Mouse (Mus musculus): Measurements from ENCODE around the gene Fdps. TPM values are rescaled to one million over a fixed set of nuclear protein-coding genes. Genes with fewer than 3 reads are reported as not detected.

Fdps gene
- total RNA-seq, 2 experiments from 2014 or later = 23.2 to 27.5 TPM

DNA sequence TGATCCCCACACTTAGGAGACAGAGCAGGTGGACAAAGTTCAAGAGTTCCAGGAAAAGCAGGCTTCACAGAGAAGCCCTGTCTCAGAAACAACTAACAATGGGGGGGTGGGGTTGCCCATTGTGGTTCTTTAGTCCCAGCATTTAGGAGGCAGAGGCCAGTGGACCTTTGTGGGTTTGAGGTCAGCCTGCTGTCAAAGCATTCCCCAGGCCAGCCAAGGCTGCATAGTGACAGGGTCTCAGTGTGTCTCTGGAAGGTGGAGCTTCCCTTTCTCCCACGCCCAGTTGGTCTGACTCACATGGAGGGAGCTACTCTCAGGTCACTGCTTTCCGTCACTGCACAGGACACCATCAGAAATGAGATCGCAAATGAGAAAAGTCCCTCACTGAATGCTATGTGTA, 40.1 kb downstream of the Fdps start:
- DNase-seq = no peak
- intact Hi-C loops (cut with DNase I) = loop anchor here (10.0 kb wide), 1 partner anchor 963 kb away; no protein-coding TSS in a partner anchor

DNA sequence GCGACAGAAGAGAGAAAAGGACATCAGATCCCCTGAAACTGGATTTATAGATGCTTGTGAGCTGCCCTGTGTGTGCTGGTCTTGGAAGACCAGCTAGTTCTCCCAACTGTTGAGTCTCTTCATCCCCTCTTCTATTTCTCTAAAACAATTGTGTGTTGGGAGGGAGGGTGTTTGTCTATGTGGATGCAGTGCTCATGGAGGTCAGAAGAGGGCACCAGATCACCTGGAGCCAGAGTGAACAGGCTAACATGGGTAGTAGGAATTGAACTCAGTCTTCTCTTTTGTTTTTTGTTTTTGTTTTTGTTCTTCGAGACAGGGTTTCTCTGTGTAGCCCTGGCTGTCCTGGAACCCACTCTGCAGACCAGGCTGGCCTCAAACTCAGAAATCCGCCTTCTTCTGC, 43.0 kb downstream of the Fdps start:
- intact Hi-C loops (cut with DNase I) = no loop called here
- DNase-seq = no peak

DNA sequence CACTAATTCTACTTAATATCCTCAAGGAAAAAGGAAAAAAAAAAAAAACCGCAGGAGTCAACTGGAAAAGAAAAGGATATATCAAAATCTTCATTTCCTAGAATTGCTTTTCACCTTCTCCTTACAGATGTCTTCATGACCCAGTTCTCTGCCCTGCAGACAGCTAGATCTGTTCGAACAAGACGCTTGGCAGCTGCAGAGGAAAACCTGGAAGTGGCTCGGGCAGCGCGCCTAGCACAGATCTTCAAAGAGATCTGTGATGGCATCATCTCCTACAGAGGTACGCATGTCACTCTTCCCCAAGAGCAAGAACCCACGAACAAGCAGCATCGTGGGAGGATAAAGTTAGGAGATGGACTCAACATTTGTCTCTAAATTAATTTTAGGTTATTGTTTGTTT, 43.4 kb downstream of the Fdps start:
- intact Hi-C loops (cut with DNase I) = no loop called here
- no peak for DNase-seq

Other genes with a start within 250 kb of the Fdps start
- 1 to 10 TPM; 7.6 to 7.9 TPM for gene Msto1, start 188.0 kb downstream of the Fdps start, total RNA-seq (2021)
- 10 to 100 TPM; 23.2 to 29.5 TPM for gene Ash1l, start 151.3 kb downstream of the Fdps start, total RNA-seq (2021)
- 10 to 100 TPM; 62.4 to 76.1 TPM for gene Dap3, start 150.8 kb downstream of the Fdps start, total RNA-seq (2021)
- gene Rusc1, start 8.6 kb downstream of the Fdps start, total RNA-seq (2021) = 10 to 100 TPM; 14.8 to 15.7 TPM
- not detected for gene Gm43738, start 860 bp downstream of the Fdps start, total RNA-seq (2021)
- gene Pklr, start 34.2 kb upstream of the Fdps start, total RNA-seq (2021) = not detected
- under 1 TPM; 0.49 to 0.54 TPM for gene Hcn3, start 58.2 kb upstream of the Fdps start, total RNA-seq (2021)
- 10 to 100 TPM; 15.0 to 16.5 TPM for gene Clk2, start 62.8 kb upstream of the Fdps start, total RNA-seq (2021)
- 10 to 100 TPM; 33.8 to 36.0 TPM for gene Scamp3, start 75.5 kb upstream of the Fdps start, total RNA-seq (2021)
- 10 to 100 TPM; 16.1 to 17.5 TPM for gene Fam189b, start 81.2 kb upstream of the Fdps start, total RNA-seq (2021)
- gene Gba, start 101.0 kb upstream of the Fdps start, total RNA-seq (2021) = 10 to 100 TPM; 18.2 to 18.6 TPM
- 1 to 10 TPM; 6.9 to 8.0 TPM for gene Thbs3, start 113.2 kb upstream of the Fdps start, total RNA-seq (2021)
- 10 to 100 TPM; 40.2 to 41.0 TPM for gene Mtx1, start 125.1 kb upstream of the Fdps start, total RNA-seq (2021)
- gene Muc1, start 127.1 kb upstream of the Fdps start, total RNA-seq (2021) = under 1 TPM; 0.20 TPM
- 10 to 100 TPM; 58.3 to 63.3 TPM for gene Krtcap2, start 144.0 kb upstream of the Fdps start, total RNA-seq (2021)
- under 1 TPM; 0.15 to 0.17 TPM for gene Trim46, start 144.3 kb upstream of the Fdps start, total RNA-seq (2021)
- gene Dpm3, start 157.4 kb upstream of the Fdps start, total RNA-seq (2021) = 10 to 100 TPM; 16.6 to 23.2 TPM
- gene Slc50a1, start 168.6 kb upstream of the Fdps start, total RNA-seq (2021) = 1 to 10 TPM; 8.3 to 9.1 TPM
- 10 to 100 TPM; 10.1 to 11.5 TPM for gene Efna1, start 179.2 kb upstream of the Fdps start, total RNA-seq (2021)
- not detected for gene Efna3, start 221.0 kb upstream of the Fdps start, total RNA-seq (2021)
- under 1 TPM in 1 of 2 experiments, not detected in 1; 0.15 TPM for gene Efna4, start 236.1 kb upstream of the Fdps start, total RNA-seq (2021)
- 10 to 100 TPM; 15.8 to 23.2 TPM for gene Adam15, start 248.0 kb upstream of the Fdps start, total RNA-seq (2021)

All from gastrocnemius, postnatal 36 days (tissue).